Mouse (Mus musculus): ENCODE results near the gene Kcnk16. TPM values are rescaled to one million over a fixed set of nuclear protein-coding genes. Genes with fewer than 3 reads are reported as not detected.

The Kcnk16 gene
- total RNA-seq, 2 experiments from 2014 or later: not detected

Other genes with a start within 250 kb of the Kcnk16 start
- gene Saysd1, start 130.7 kb downstream of the Kcnk16 start, total RNA-seq (2021): 1 to 10 TPM; 5.1 to 7.8 TPM
- 10 to 100 TPM in 1 of 2 experiments, 1 to 10 TPM in 1; 4.3 to 10.7 TPM for gene Kcnk5, start 87.4 kb downstream of the Kcnk16 start, total RNA-seq (2021)
- gene Nudt13, start 25.5 kb upstream of the Kcnk16 start, total RNA-seq (2021): 10 to 100 TPM; 43.3 to 70.4 TPM
- 10 to 100 TPM; 32.9 to 42.8 TPM for gene Ecd, start 78.9 kb upstream of the Kcnk16 start, total RNA-seq (2021)
- gene Fam149b, start 79.0 kb upstream of the Kcnk16 start, total RNA-seq (2021): 10 to 100 TPM; 37.1 to 43.7 TPM
- gene Dnajc9, start 119.7 kb upstream of the Kcnk16 start, total RNA-seq (2021): 10 to 100 TPM; 28.3 to 33.5 TPM
- 10 to 100 TPM; 61.3 to 67.1 TPM for gene Mrps16, start 124.4 kb upstream of the Kcnk16 start, total RNA-seq (2021)
- gene Cfap70, start 183.0 kb upstream of the Kcnk16 start, total RNA-seq (2021): 1 to 10 TPM in 1 of 2 experiments, under 1 TPM in 1; 0.96 to 1.1 TPM
- 100 to 1,000 TPM; 101 to 116 TPM for gene Anxa7, start 210.9 kb upstream of the Kcnk16 start, total RNA-seq (2021)
- gene Mss51, start 227.7 kb upstream of the Kcnk16 start, total RNA-seq (2021): under 1 TPM; 0.60 to 0.70 TPM